ENCODE assay signal across 8 mouse cellular contexts in the genomic region with DNA sequence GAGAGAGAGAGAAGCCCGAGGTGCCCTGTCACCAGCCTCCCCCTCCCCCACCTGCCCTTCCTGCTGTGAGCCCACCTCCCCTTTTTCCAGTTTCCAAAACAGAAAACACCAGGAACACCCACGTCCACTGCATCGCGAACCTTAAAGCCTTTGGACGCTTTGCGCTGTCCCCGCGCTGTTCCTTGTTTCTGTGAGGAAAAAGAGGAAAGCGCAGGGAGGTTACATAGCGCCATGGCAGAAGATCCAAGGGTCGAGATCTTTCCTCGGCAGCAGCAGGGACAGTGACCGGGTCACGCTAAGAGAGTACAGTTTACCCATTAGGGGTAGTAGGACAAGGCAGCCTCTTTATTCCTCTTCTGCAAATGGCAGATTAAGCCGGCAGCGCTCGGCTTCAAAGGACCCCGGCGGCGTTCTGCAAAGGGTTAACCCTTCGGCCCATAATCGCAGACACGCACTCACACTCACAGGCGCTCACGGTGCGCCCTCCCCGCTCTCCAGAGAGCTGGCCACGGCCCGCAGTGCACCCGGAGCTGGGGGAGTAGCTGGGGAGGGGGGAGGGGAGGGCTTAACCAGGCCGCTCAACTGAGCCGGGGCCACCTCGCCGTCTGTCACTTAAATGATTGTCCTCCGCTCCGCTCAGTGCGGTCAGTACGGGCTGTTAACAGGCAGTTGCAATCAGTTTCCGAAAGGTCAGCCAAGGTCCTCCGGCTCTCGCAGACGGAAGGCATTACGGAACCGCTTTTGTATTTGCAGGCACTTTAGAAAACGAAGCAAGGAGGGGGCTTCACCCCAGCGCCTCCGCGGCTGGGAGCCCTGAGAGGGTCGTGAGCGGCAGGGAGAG. TPM values are rescaled to one million over a fixed set of nuclear protein-coding genes. Genes with fewer than 3 reads are reported as not detected.
DNase-seq lines count a peak whose midpoint lies in the region; ATAC-seq and TF ChIP-seq lines count a peak whose summit lies in the region.

No protein-coding gene starts in this region.

- WGBS in intestine, embryonic 15.5 days: 1% methylated on average over 50 of the region's 50 CpGs
- 1% methylated on average over 43 of the region's 50 CpGs for WGBS in lung, postnatal 0 days

- peaks cover 17% of the 10 kb centered on the region for H3K4me1 ChIP-seq in intestine, embryonic 15.5 days (replicated peaks)
- H3K4me1 ChIP-seq in lung, postnatal 0 days (ENCODE audit: insufficient read depth, low read depth, low read length): no peaks in the 10 kb centered on the region

- intact Hi-C loops in gastrocnemius, postnatal 14 days (cut with DNase I; ENCODE audit: low total_unique reads): no loop called here

- DNase-seq in adrenal gland, adult (ENCODE audit: inconsistent age in 2 of 2, low spot score in 1 of 2): peak; percentile 72 to 87
- no peak for DNase-seq in adrenal gland, postnatal 4 days (ENCODE audit: low spot score in 2 of 2)
- DNase-seq in adrenal gland, adult 2 months: peak; percentile 79
- peak; percentile 55 for DNase-seq in gastrocnemius, postnatal 14 days
- peak; percentile 76 for DNase-seq in lung, postnatal 0 days (ENCODE audit: low spot score)
- DNase-seq in retina, postnatal 1 day: peak; percentile 88
- DNase-seq in ovary, postnatal 10 days (ENCODE audit: low spot score): no peak

- no peaks in the 10 kb centered on the region for H3K9me3 ChIP-seq in intestine, embryonic 15.5 days
- H3K9me3 ChIP-seq in lung, postnatal 0 days (ENCODE audit: low read length): no peaks in the 10 kb centered on the region

- H3K4me2 ChIP-seq in intestine, embryonic 15.5 days (replicated peaks): peak overlapping the region; percentile 86
- peak overlapping the region; percentile 72 for H3K4me2 ChIP-seq in lung, postnatal 0 days (replicated peaks; ENCODE audit: low read depth, low read length)

- no peaks in the 10 kb centered on the region for H3K36me3 ChIP-seq in intestine, embryonic 15.5 days
- no peaks in the 10 kb centered on the region for H3K36me3 ChIP-seq in lung, postnatal 0 days (ENCODE audit: insufficient read depth, low read length)

- peaks cover 46% of the 10 kb centered on the region for H3K27me3 ChIP-seq in intestine, embryonic 15.5 days (replicated peaks)
- no peaks in the 10 kb centered on the region; the same call in 1 of the 2 replicates for H3K27me3 ChIP-seq in lung, postnatal 0 days (replicated peaks; ENCODE audit: insufficient read depth, low read length)

- TF ChIP-seq EP300 in lung, postnatal 0 days (IDR thresholded peaks at IDR 0.05): no peak

- peak overlapping the region; percentile 28 for H3K9ac ChIP-seq in intestine, embryonic 15.5 days
- H3K9ac ChIP-seq in lung, postnatal 0 days (replicated peaks; ENCODE audit: low read depth): peak overlapping the region; percentile 16; the same call in 1 of the 2 replicates

- H3K27ac ChIP-seq in intestine, embryonic 15.5 days: peak overlapping the region; percentile 72
- H3K27ac ChIP-seq in lung, postnatal 0 days (ENCODE audit: low read length): peak overlapping the region; percentile 75

- peak overlapping the region; percentile 37 for H3K4me3 ChIP-seq in intestine, embryonic 15.5 days (replicated peaks)
- H3K4me3 ChIP-seq in lung, postnatal 0 days (ENCODE audit: low read depth, low read length): peak overlapping the region; percentile 34

- ATAC-seq in intestine, embryonic 15.5 days: no peak
- peak; percentile 27 for ATAC-seq in lung, postnatal 0 days

- no peak for TF ChIP-seq CTCF in lung, postnatal 0 days (IDR thresholded peaks at IDR 0.05)

RNA-seq across cellular contexts. Expression of gene Bcor, which starts 23.7 kb away (rescaled TPM):
- 10 to 100 TPM; 34.6 to 37.8 TPM for total RNA-seq in adrenal gland, postnatal 4 days (2021)
- total RNA-seq in adrenal gland, adult 2 months (2021): 10 to 100 TPM; 11.8 to 16.9 TPM
- 7.5 and 9.3 TPM in 2 replicates for polyA plus RNA-seq in adrenal gland, adult 2 months (2012; rRNA removed)
- total RNA-seq in gastrocnemius, postnatal 14 days (2021): 10 to 100 TPM; 14.7 to 20.1 TPM
- polyA plus RNA-seq in intestine, embryonic 15.5 days (2015; fragmentation: Nextera tagmentation; extraction: Ambion mirVana): 12.4 and 13.7 TPM in 2 replicates
- polyA plus RNA-seq in lung, postnatal 0 days (2015; fragmentation: Nextera tagmentation; extraction: Ambion mirVana): 8.2 and 12.0 TPM in 2 replicates

Comparison
In these comparisons a context has a peak if more than half of its experiments do, and no peak if none do; other contexts are left out.
1. DNase-seq: peak in adrenal gland, adult (2 of 2), adrenal gland, adult 2 months (single experiment), gastrocnemius, postnatal 14 days (single experiment), lung, postnatal 0 days (single experiment) and retina, postnatal 1 day (single experiment); none in adrenal gland, postnatal 4 days (0 of 2) and ovary, postnatal 10 days (single experiment).